Mouse (Mus musculus) MEL (cell line): ENCODE measurements around the gene Pcbp3. TPM values are rescaled to one million over a fixed set of nuclear protein-coding genes. Genes with fewer than 3 reads are reported as not detected.

Source experiments
- DNase-seq: peaks from one replicate; pipeline ENCODE4 v3.0.0; 2011; ENCODE audit warnings: low read depth, low spot score
- H3K27ac ChIP-seq: 2 replicates; pipeline ENCODE4 v1.5.1; 2012; ENCODE audit warnings: low read depth, mild to moderate bottlenecking, control low read depth, low read length, moderate library complexity; ENCODE audit not compliant: control insufficient read depth
- H3K27me3 ChIP-seq, 2 experiments: fragments of 150-350 bp in 1 of 2; sonication (generic) in 1 of 2; 2 replicates each; pipeline ENCODE4 v1.6.1; 2012; ENCODE audit warnings: low read length in 2 of 2, mild to moderate bottlenecking in 2 of 2, improper control_type of control experiment in 1 of 2, moderate library complexity in 1 of 2; ENCODE audit not compliant: insufficient read depth in 2 of 2, control insufficient read depth in 1 of 2
- H3K36me3 ChIP-seq, 2 experiments: 2 replicates each; pipeline ENCODE4 v1.6.1; 2012 to 2014; ENCODE audit warnings: low read length in 2 of 2, improper control_type of control experiment in 1 of 2, inconsistent platforms in 1 of 2, mild to moderate bottlenecking in 1 of 2; ENCODE audit not compliant: insufficient read depth in 2 of 2, control insufficient read depth in 1 of 2
- H3K4me1 ChIP-seq, 2 experiments: fragments of 150-350 bp in 1 of 2; sonication (generic) in 1 of 2; 2 replicates each; pipeline ENCODE4 v1.6.1; 2012; ENCODE audit warnings: low read length in 2 of 2, improper control_type of control experiment in 1 of 2, mild to moderate bottlenecking in 1 of 2; ENCODE audit not compliant: insufficient read depth in 2 of 2, control insufficient read depth in 1 of 2
- H3K4me3 ChIP-seq, 2 experiments: fragments of 150-350 bp in 1 of 2; sonication (generic) in 1 of 2; 2 replicates each; pipeline ENCODE4 v1.5.1; 2012; ENCODE audit warnings: low read depth in 2 of 2, low read length in 2 of 2, mild to moderate bottlenecking in 2 of 2, moderate library complexity in 2 of 2, control low read depth in 1 of 2, improper control_type of control experiment in 1 of 2; ENCODE audit not compliant: control insufficient read depth in 1 of 2, insufficient read depth in 1 of 2
- H3K79me2 ChIP-seq: 2 replicates; pipeline ENCODE4 v1.6.1; 2012; ENCODE audit warnings: mild to moderate bottlenecking, low read length, moderate library complexity; ENCODE audit not compliant: control insufficient read depth, poor library complexity, insufficient read depth
- H3K9ac ChIP-seq: 2 replicates; pipeline ENCODE4 v1.6.1; 2012; ENCODE audit warnings: low read depth, mild to moderate bottlenecking, control low read depth, low read length, moderate library complexity; ENCODE audit not compliant: control insufficient read depth, poor library complexity, severe bottlenecking
- H3K9me3 ChIP-seq: fragments of 150-350 bp; sonication (generic); replicated peaks from 2 replicates; pipeline ENCODE4 v1.6.1; 2012; ENCODE audit warnings: mild to moderate bottlenecking, low read length, improper control_type of control experiment, moderate library complexity; ENCODE audit not compliant: insufficient read depth
- CHD1 ChIP-seq: IDR thresholded peaks from 2 replicates; pipeline ENCODE4 v1.6.1; 2012; ENCODE audit warnings: low read depth, mild to moderate bottlenecking, inconsistent platforms, low read length, improper control_type of control experiment
- E2F4 ChIP-seq: IDR thresholded peaks from 2 replicates; pipeline ENCODE4 v1.6.1; 2011; ENCODE audit warnings: low read depth, low read length, improper control_type of control experiment, borderline replicate concordance
- EP300 ChIP-seq, 2 experiments: IDR thresholded peaks; 2 replicates each; pipeline ENCODE4 v1.6.1; 2011; ENCODE audit warnings: improper control_type of control experiment in 2 of 2, low read length in 2 of 2, low read depth in 1 of 2, mild to moderate bottlenecking in 1 of 2
- GABPA ChIP-seq: IDR thresholded peaks from 2 replicates; pipeline ENCODE4 v1.6.1; 2012; ENCODE audit warnings: low read depth, mild to moderate bottlenecking, inconsistent platforms, low read length, improper control_type of control experiment, moderate library complexity
- HCFC1 ChIP-seq: IDR thresholded peaks from 2 replicates; pipeline ENCODE4 v1.6.1; 2012; ENCODE audit warnings: low read depth, mild to moderate bottlenecking, inconsistent platforms, low read length, improper control_type of control experiment, moderate library complexity
- JUND ChIP-seq: IDR thresholded peaks from 2 replicates; pipeline ENCODE4 v1.6.1; 2011; ENCODE audit warnings: low read depth, mild to moderate bottlenecking, improper control_type of control experiment, low read length
- KAT2A ChIP-seq: conservative IDR thresholded peaks from 2 replicates; pipeline ENCODE4 v1.6.1; 2012; ENCODE audit warnings: low read depth, low read length, improper control_type of control experiment, inconsistent platforms
- MAFK ChIP-seq: IDR thresholded peaks from 2 replicates; pipeline ENCODE4 v1.6.1; 2011; ENCODE audit warnings: low read depth, mild to moderate bottlenecking, low read length, improper control_type of control experiment, borderline replicate concordance
- MYB ChIP-seq: IDR thresholded peaks from 2 replicates; pipeline ENCODE4 v1.6.1; 2011; ENCODE audit warnings: mild to moderate bottlenecking, low read depth, low read length, improper control_type of control experiment
- MYC ChIP-seq: IDR thresholded peaks from 2 replicates; pipeline ENCODE4 v1.6.1; 2011; ENCODE audit warnings: low read depth, mild to moderate bottlenecking, low read length, improper control_type of control experiment, moderate library complexity
- NRF1 ChIP-seq: IDR thresholded peaks from 2 replicates; pipeline ENCODE4 v1.6.1; 2014; ENCODE audit warnings: low read depth, mild to moderate bottlenecking, inconsistent platforms, low read length, improper control_type of control experiment, moderate library complexity; ENCODE audit not compliant: poor library complexity, insufficient read depth, severe bottlenecking
- POLR2A ChIP-seq, 2 experiments: IDR thresholded peaks; 2 replicates each; pipeline ENCODE4 v1.6.1; 2011 to 2012; ENCODE audit warnings: low read length in 2 of 2, mild to moderate bottlenecking in 2 of 2, control low read depth in 1 of 2, improper control_type of control experiment in 1 of 2, low read depth in 1 of 2, moderate library complexity in 1 of 2; ENCODE audit not compliant: control insufficient read depth in 1 of 2, insufficient read depth in 1 of 2, poor library complexity in 1 of 2
- POLR2AphosphoS2 ChIP-seq: IDR thresholded peaks from 2 replicates; pipeline ENCODE4 v1.6.1; 2011; ENCODE audit warnings: low read length, improper control_type of control experiment
- RAD21 ChIP-seq: IDR thresholded peaks from 2 replicates; pipeline ENCODE4 v1.6.1; 2011; ENCODE audit warnings: mild to moderate bottlenecking, low read depth, low read length, improper control_type of control experiment
- SMC3 ChIP-seq: IDR thresholded peaks from 2 replicates; pipeline ENCODE4 v1.6.1; 2011; ENCODE audit warnings: low read depth, low read length, improper control_type of control experiment
- TAL1 ChIP-seq: IDR thresholded peaks from 2 replicates; pipeline ENCODE4 v1.6.1; 2012; ENCODE audit warnings: mild to moderate bottlenecking, inconsistent platforms, low read length, moderate library complexity, mixed read lengths
- TCF12 ChIP-seq: IDR thresholded peaks from 2 replicates; pipeline ENCODE4 v1.6.1; 2014; ENCODE audit warnings: low read depth, mild to moderate bottlenecking, inconsistent platforms, low read length, improper control_type of control experiment, moderate library complexity
- USF2 ChIP-seq, 2 experiments: IDR thresholded peaks; 2 replicates each; pipeline ENCODE4 v1.6.1; 2011 to 2012; ENCODE audit warnings: improper control_type of control experiment in 2 of 2, low read length in 2 of 2, borderline replicate concordance in 1 of 2, inconsistent platforms in 1 of 2, low read depth in 1 of 2, mild to moderate bottlenecking in 1 of 2; ENCODE audit not compliant: insufficient read depth in 1 of 2
- ZC3H11A ChIP-seq: IDR thresholded peaks from 2 replicates; pipeline ENCODE4 v1.6.1; 2012; ENCODE audit warnings: low read depth, mild to moderate bottlenecking, inconsistent platforms, low read length, improper control_type of control experiment
- ZMIZ1 ChIP-seq: IDR thresholded peaks from 2 replicates; pipeline ENCODE4 v1.6.1; 2012; ENCODE audit warnings: low read depth, mild to moderate bottlenecking, inconsistent platforms, low read length, improper control_type of control experiment, moderate library complexity
- polyA plus RNA-seq, 2 experiments: library from polyadenylated mRNA; stranded (reverse) in 1 of 2; unstranded in 1 of 2; fragments of >175 nt in 1 of 2; fragments of >200 nt in 1 of 2; gene quantifications; 2 replicates each; pipeline versions ENCODE4 v1.2.1 to v1.2.4; 2012; ENCODE audit warnings: low replicate concordance in 2 of 2, low read depth in 1 of 2; ENCODE audit not compliant: insufficient read length in 2 of 2, insufficient read depth in 1 of 2, missing spikeins in 1 of 2
- total RNA-seq: library from RNA; depleted of rRNA; stranded (reverse); fragments of 300-350 nt; gene quantifications from 2 replicates; pipeline ENCODE4 v1.2.3, GENCODE M21; 2012

Pcbp3 gene
- total and polyA plus RNA-seq, 3 experiments: 1.1 to 3.3 TPM; not detected in 1

DNA sequence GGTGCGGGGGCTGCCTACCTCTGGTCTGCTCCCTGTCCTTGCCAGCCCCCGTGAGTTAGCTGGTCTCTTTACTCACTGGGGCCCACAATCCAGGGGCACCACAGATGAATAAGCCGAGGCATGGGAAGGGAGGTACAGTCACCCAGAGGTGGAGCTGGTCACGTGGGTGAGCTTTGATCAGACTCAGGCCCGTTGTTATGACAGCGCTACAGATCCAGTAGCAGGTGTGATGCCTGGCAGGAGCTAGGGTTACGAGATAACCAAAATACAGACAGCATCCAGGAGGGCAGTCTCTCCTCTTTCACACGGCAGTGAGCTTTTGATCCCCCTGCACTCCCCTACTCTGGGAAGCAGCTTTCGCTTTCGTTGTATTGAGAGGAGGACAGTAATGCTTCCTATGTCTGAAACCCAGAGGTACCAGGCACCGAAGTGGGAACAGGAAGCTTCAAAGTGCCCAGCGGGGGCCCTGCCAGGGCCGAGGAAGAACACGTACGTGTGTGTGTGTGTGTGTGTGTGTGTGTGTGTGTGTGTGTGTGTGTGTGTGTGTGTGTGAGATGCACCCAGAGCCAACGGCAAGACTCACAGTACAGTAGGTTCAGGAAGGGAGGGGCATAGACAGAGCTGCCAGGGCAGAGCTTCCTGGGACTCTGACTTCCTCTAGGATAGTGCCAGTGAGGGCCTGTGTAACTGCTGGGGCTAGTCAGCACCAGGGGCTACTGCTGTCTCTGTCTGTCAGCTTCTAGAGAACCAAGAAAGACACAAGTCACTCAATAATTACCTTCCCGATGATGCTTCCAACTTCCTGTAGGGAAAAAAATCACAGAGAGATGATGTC lies 162.7 kb downstream of the Pcbp3 start:
- Histone ChIP-seq H3K9me3 (no peaks in the 10 kb centered on the region), H3K27ac (no peak overlapping the region), H3K36me3 (peaks cover 0 to 4% of the 10 kb centered on the region in 2 experiments; a peak in 2 of 4 replicates), H3K4me3 (no peak overlapping the region), H3K27me3 (no peaks in the 10 kb centered on the region), H3K9ac (no peak overlapping the region), H3K4me1 (peaks cover 0 to 4% of the 10 kb centered on the region in 2 experiments; a peak in 1 of 4 replicates), H3K79me2 (no peaks in the 10 kb centered on the region)
- TF ChIP-seq JUND (no peak), MYB (no peak), GABPA (no peak), USF2 (IDR thresholded peaks at IDR 0.05; ENCODE audit: borderline replicate concordance in 1 of 2, insufficient read depth in 1 of 2, low read depth in 1 of 2, low read length in 2 of 2) (no peak), MYC (no peak), POLR2AphosphoS2 (no peak), ZC3H11A (no peak), MAFK (no peak), RAD21 (no peak), NRF1 (no peak), TAL1 (no peak), KAT2A (no peak), ZMIZ1 (no peak), E2F4 (no peak)
- DNase-seq: no peak

DNA sequence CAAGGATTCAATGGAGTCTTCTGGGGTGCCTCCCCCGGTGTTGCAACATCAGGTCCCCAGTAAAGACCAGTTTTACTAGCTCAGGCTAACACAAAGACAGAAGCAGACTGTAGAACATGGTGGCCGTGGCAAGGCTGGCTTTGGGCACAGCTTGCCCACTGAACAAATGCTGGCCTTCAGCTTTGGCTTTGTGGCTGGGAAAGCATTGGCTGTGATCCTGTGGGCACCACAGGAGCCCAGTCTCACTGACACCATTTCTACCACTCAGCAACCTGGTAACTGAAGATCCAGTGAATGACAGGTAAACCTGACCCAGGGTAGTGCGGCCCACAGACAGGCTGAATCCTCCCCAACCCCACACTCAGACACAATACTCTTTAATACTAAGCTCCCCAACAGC lies 167.6 kb downstream of the Pcbp3 start:
- Histone ChIP-seq H3K79me2 (no peaks in the 10 kb centered on the region), H3K9ac (no peak overlapping the region), H3K4me3 (no peak overlapping the region), H3K27me3 (no peaks in the 10 kb centered on the region), H3K27ac (no peak overlapping the region), H3K36me3 (no peaks in the 10 kb centered on the region), H3K4me1 (no peaks in the 10 kb centered on the region), H3K9me3 (no peaks in the 10 kb centered on the region)
- TF ChIP-seq SMC3 (no peak), HCFC1 (no peak), POLR2A (IDR thresholded peaks at IDR 0.05; ENCODE audit: control insufficient read depth in 1 of 2, insufficient read depth in 1 of 2, low read depth in 1 of 2, low read length in 2 of 2, poor library complexity in 1 of 2) (no peak), CHD1 (no peak), MYC (no peak), KAT2A (no peak), EP300 (IDR thresholded peaks at IDR 0.05; ENCODE audit: low read depth in 1 of 2, low read length in 2 of 2) (no peak), NRF1 (no peak), USF2 (IDR thresholded peaks at IDR 0.05; ENCODE audit: borderline replicate concordance in 1 of 2, insufficient read depth in 1 of 2, low read depth in 1 of 2, low read length in 2 of 2) (no peak), TCF12 (no peak)
- DNase-seq: no peak
